Mouse (Mus musculus) naive thymus-derived CD4-positive, alpha-beta T cell, adult 5 months (primary cell): ENCODE data around the gene Olfr1459. TPM values are rescaled to one million over a fixed set of nuclear protein-coding genes. Genes with fewer than 3 reads are reported as not detected.

Source experiments
- polyA plus RNA-seq: library from polyadenylated mRNA; unstranded; fragments of 100-300 nt; shearing (Covaris generic); gene quantifications from one replicate; pipeline ENCODE4 v1.2.1, GENCODE M21; 2017

The Olfr1459 gene
- polyA plus RNA-seq, result not detected

GRCm38 (mm10) chr19:13149449-13149848, at the start of gene Olfr1459:
TSS of gene Olfr1459 (minus strand) at chr19:13149549.

GRCm38 (mm10) chr19:13185434-13185833, 36.1 kb upstream of the Olfr1459 start, which contains the start of gene Olfr1462:
TSS of gene Olfr1462 (plus strand) at chr19:13185734.

GRCm38 (mm10) chr19:13162700-13163099, 13.4 kb upstream of the Olfr1459 start, which contains the start of gene Olfr1461:
TSS of gene Olfr1461 (plus strand) at chr19:13163000.

GRCm38 (mm10) chr19:13106675-13107074, 42.7 kb downstream of the Olfr1459 start, which contains the start of gene Olfr1458:
TSS of gene Olfr1458 (minus strand) at chr19:13106775.

GRCm38 (mm10) chr19:13097791-13098190, 51.6 kb downstream of the Olfr1459 start, which contains the start of gene Olfr1457:
TSS of gene Olfr1457 (minus strand) at chr19:13097891.

Other genes with a start within 250 kb of the Olfr1459 start
- not detected for gene Olfr1447, start 245.8 kb downstream of the Olfr1459 start, polyA plus RNA-seq
- gene Olfr1448, start 225.1 kb downstream of the Olfr1459 start, polyA plus RNA-seq, result not detected
- not detected for gene Olfr1449, start 218.7 kb downstream of the Olfr1459 start, polyA plus RNA-seq
- gene Olfr1450, start 199.3 kb downstream of the Olfr1459 start, polyA plus RNA-seq, result not detected
- 0.20 TPM for gene Olfr1451, start 154.5 kb downstream of the Olfr1459 start, polyA plus RNA-seq
- not detected for gene Olfr1453, start 121.2 kb downstream of the Olfr1459 start, polyA plus RNA-seq
- gene Olfr1454, start 88.9 kb downstream of the Olfr1459 start, polyA plus RNA-seq, result not detected
- gene Olfr1457, start 51.7 kb downstream of the Olfr1459 start, polyA plus RNA-seq, result not detected
- not detected for gene Olfr1458, start 42.8 kb downstream of the Olfr1459 start, polyA plus RNA-seq
- gene Olfr1461, start 13.5 kb upstream of the Olfr1459 start, polyA plus RNA-seq, result not detected
- not detected for gene Olfr1462, start 36.2 kb upstream of the Olfr1459 start, polyA plus RNA-seq
- gene Olfr1463, start 81.8 kb upstream of the Olfr1459 start, polyA plus RNA-seq, result not detected
- gene Olfr1465, start 166.0 kb upstream of the Olfr1459 start, polyA plus RNA-seq, result not detected
- not detected for gene Olfr1466, start 189.3 kb upstream of the Olfr1459 start, polyA plus RNA-seq
- gene Olfr1467, start 212.7 kb upstream of the Olfr1459 start, polyA plus RNA-seq, result not detected